Mouse (Mus musculus): ENCODE measurements around the gene Adcy5. TPM values are rescaled to one million over a fixed set of nuclear protein-coding genes. Genes with fewer than 3 reads are reported as not detected.

Adcy5 gene
- total RNA-seq (2012; rRNA removed) (under 0.01 TPM in 1 of 2 replicates, not detected in the other), polyA plus RNA-seq (2012; ENCODE audit: insufficient read depth in 1 of 2, insufficient read length in 2 of 2, low read depth in 1 of 2, low replicate concordance in 2 of 2, missing spikeins in 1 of 2) (under 1 TPM in 1 of 2 experiments, not detected in 1; 0.08 TPM)

DNA sequence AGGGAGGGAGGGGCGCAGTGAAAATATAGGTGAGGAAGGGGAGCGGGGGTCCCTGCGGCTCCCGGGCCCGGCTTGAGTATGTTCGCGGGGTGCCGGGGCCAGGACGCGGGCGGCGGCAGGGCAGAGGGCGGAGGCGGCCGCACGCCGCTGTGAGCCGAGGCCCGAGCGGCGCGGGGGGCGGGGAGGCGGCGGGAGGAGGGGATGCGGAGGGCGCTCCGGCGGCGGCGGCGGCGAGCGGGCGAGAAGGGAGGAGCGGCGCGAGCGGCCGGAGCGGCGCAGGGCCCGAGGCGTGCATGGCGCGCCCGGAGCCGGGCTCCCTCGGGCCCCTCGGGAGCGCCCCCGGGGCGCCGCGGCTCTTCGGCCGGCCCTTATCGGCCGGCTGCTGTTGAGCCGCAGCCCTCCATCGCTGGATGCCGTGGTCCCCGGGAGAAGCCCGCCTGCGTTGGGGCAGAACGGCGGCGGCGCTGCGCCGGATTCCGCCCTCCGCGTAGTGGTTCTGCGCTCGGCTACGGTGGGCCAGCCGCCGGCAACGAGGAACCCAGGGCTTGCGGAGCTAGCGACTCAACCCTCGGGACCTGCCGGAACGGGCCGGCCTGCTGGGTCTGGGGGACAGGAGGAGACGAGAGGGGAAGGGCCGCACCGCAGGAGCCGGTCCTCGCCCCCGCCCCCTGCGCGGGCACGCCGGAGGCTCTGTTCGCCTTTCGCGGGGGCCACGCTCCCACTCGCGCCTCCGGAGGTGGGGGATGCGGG is at the start of gene Adcy5:
Gene Adcy5 (plus strand): TSS at position 237 of the 750 bp plus-strand sequence.
- TF ChIP-seq POLR2A (IDR thresholded peaks at IDR 0.05; ENCODE audit: control insufficient read depth in 1 of 2, insufficient read depth in 1 of 2, low read depth in 1 of 2, low read length in 2 of 2, poor library complexity in 1 of 2), result no peak
- TF ChIP-seq KAT2A (conservative IDR thresholded peaks at IDR 0.05; ENCODE audit: low read depth, low read length), result no peak
- TF ChIP-seq TCF12 (IDR thresholded peaks at IDR 0.05; ENCODE audit: low read depth, low read length), result no peak
- TF ChIP-seq GABPA (IDR thresholded peaks at IDR 0.05; ENCODE audit: low read depth, low read length), result no peak
- TF ChIP-seq POLR2AphosphoS2 (IDR thresholded peaks at IDR 0.05; ENCODE audit: low read length), result no peak
- no peak for TF ChIP-seq USF2 (IDR thresholded peaks at IDR 0.05; ENCODE audit: borderline replicate concordance in 1 of 2, insufficient read depth in 1 of 2, low read depth in 1 of 2, low read length in 2 of 2)
- no peak for TF ChIP-seq RCOR1 (IDR thresholded peaks at IDR 0.05; ENCODE audit: low read depth, low read length)
- no peak for TF ChIP-seq NRF1 (IDR thresholded peaks at IDR 0.05; ENCODE audit: insufficient read depth, low read depth, low read length, poor library complexity, severe bottlenecking)
- no peak for TF ChIP-seq SIN3A (IDR thresholded peaks at IDR 0.05; ENCODE audit: low read length)
- TF ChIP-seq JUND (IDR thresholded peaks at IDR 0.05; ENCODE audit: low read depth, low read length), result no peak
- no peak for DNase-seq (ENCODE audit: low read depth, low spot score)

GRCm38 (mm10) chr16:35107985-35108384 is 46.7 kb upstream of the Adcy5 start:
- H3K36me3 ChIP-seq (ENCODE audit: control insufficient read depth in 1 of 2, insufficient read depth in 2 of 2, low read length in 2 of 2), result no peaks in the 10 kb centered on the region; a peak in 1 of 4 replicates
- no peak overlapping the region for H3K9ac ChIP-seq (ENCODE audit: control insufficient read depth, low read depth, low read length, poor library complexity, severe bottlenecking)
- no peaks in the 10 kb centered on the region for H3K27me3 ChIP-seq (ENCODE audit: control insufficient read depth in 1 of 2, insufficient read depth in 2 of 2, low read length in 2 of 2)
- DNase-seq (ENCODE audit: low read depth, low spot score), result no peak
- H3K4me1 ChIP-seq (ENCODE audit: control insufficient read depth in 1 of 2, insufficient read depth in 2 of 2, low read length in 2 of 2), result peaks cover 0 to 5% of the 10 kb centered on the region in 2 experiments; a peak in 2 of 4 replicates
- H3K27ac ChIP-seq (ENCODE audit: control insufficient read depth, low read depth, low read length), result no peak overlapping the region
- H3K4me3 ChIP-seq (ENCODE audit: control insufficient read depth in 1 of 2, insufficient read depth in 1 of 2, low read depth in 2 of 2, low read length in 2 of 2), result no peak overlapping the region
- no peaks in the 10 kb centered on the region for H3K9me3 ChIP-seq (replicated peaks; ENCODE audit: insufficient read depth, low read length)
- TF ChIP-seq USF2 (IDR thresholded peaks at IDR 0.05; ENCODE audit: borderline replicate concordance in 1 of 2, insufficient read depth in 1 of 2, low read depth in 1 of 2, low read length in 2 of 2) (no peak), ELF1 (IDR thresholded peaks at IDR 0.05; ENCODE audit: low read depth, low read length) (no peak), TBP (IDR thresholded peaks at IDR 0.05; ENCODE audit: low read depth, low read length) (no peak), BHLHE40 (IDR thresholded peaks at IDR 0.05; ENCODE audit: borderline replicate concordance, low read depth, low read length) (no peak), RCOR1 (IDR thresholded peaks at IDR 0.05; ENCODE audit: low read depth, low read length) (no peak), E2F4 (IDR thresholded peaks at IDR 0.05; ENCODE audit: borderline replicate concordance, low read depth, low read length) (no peak), POLR2AphosphoS2 (IDR thresholded peaks at IDR 0.05; ENCODE audit: low read length) (no peak), EP300 (IDR thresholded peaks at IDR 0.05; ENCODE audit: low read depth in 1 of 2, low read length in 2 of 2) (no peak), POLR2AphosphoS5 (IDR thresholded peaks at IDR 0.05; ENCODE audit: borderline replicate concordance, low read depth, low read length) (no peak), UBTF (IDR thresholded peaks at IDR 0.05; ENCODE audit: borderline replicate concordance, insufficient read depth, low read depth, low read length) (no peak), SIN3A (IDR thresholded peaks at IDR 0.05; ENCODE audit: low read length) (no peak), MYC (IDR thresholded peaks at IDR 0.05; ENCODE audit: low read depth, low read length) (no peak), MAZ (IDR thresholded peaks at IDR 0.05; ENCODE audit: low read depth, low read length) (no peak), POLR2A (IDR thresholded peaks at IDR 0.05; ENCODE audit: control insufficient read depth in 1 of 2, insufficient read depth in 1 of 2, low read depth in 1 of 2, low read length in 2 of 2, poor library complexity in 1 of 2) (no peak), GABPA (IDR thresholded peaks at IDR 0.05; ENCODE audit: low read depth, low read length) (no peak), USF1 (IDR thresholded peaks at IDR 0.05; ENCODE audit: low read depth, low read length) (no peak), HCFC1 (IDR thresholded peaks at IDR 0.05; ENCODE audit: low read depth, low read length) (no peak), TCF12 (IDR thresholded peaks at IDR 0.05; ENCODE audit: low read depth, low read length) (no peak), ZKSCAN1 (IDR thresholded peaks at IDR 0.05; ENCODE audit: low read depth, low read length) (no peak), MAFK (IDR thresholded peaks at IDR 0.05; ENCODE audit: borderline replicate concordance, low read depth, low read length) (no peak)
- no peaks in the 10 kb centered on the region for H3K79me2 ChIP-seq (ENCODE audit: control insufficient read depth, insufficient read depth, low read length, poor library complexity)

More for the DNA sequence above, at the start of gene Adcy5:
- Histone ChIP-seq H3K79me2 (ENCODE audit: control insufficient read depth, insufficient read depth, low read length, poor library complexity) (no peaks in the 10 kb centered on the region), H3K27me3 (ENCODE audit: control insufficient read depth in 1 of 2, insufficient read depth in 2 of 2, low read length in 2 of 2) (no peaks in the 10 kb centered on the region), H3K9ac (ENCODE audit: control insufficient read depth, low read depth, low read length, poor library complexity, severe bottlenecking) (no peak within 1 kb of the TSS), H3K36me3 (ENCODE audit: control insufficient read depth in 1 of 2, insufficient read depth in 2 of 2, low read length in 2 of 2) (no peaks in the 10 kb centered on the region), H3K4me1 (ENCODE audit: control insufficient read depth in 1 of 2, insufficient read depth in 2 of 2, low read length in 2 of 2) (no peaks in the 10 kb centered on the region), H3K9me3 (replicated peaks; ENCODE audit: insufficient read depth, low read length) (no peaks in the 10 kb centered on the region), H3K27ac (ENCODE audit: control insufficient read depth, low read depth, low read length) (no peak within 1 kb of the TSS), H3K4me3 (ENCODE audit: control insufficient read depth in 1 of 2, insufficient read depth in 1 of 2, low read depth in 2 of 2, low read length in 2 of 2) (no peak within 1 kb of the TSS)

Data from MEL (cell line).